11 mouse cellular contexts compared by ENCODE assay signal in the genomic region with DNA sequence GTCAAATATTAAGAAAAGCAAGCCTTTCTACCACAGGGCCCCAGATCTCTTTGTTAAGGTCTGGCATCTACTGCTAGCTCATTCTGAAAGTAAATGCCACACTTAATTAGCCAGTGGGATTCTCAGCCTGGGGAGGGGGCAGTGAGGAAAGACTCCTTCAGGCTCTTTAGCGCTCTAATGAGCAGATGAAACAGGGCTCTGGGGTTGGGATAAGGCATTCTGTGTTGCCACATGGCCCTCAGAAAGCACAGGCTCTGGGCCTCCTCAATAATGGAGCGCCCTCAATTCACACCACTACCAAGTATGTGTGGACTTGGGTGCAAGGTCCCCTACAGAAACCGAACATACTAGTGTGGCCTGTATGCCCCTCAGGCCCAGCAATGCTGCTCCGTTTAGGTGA. TPM values are rescaled to one million over a fixed set of nuclear protein-coding genes. Genes with fewer than 3 reads are reported as not detected.
A peak's percentile ranks its signal among the peaks of the same experiment; 100 is the strongest.
DNase-seq lines count a peak whose midpoint lies in the region; ATAC-seq and TF ChIP-seq lines count a peak whose summit lies in the region.
"Had no signal": no experiment of that assay in that cellular context is flagged by ENCODE, and none has a peak within 500 bp of the region (broad histone marks: within the 10 kb centered on the region; RNA-seq: fewer than 3 reads in every experiment).

No protein-coding gene starts in this region.

- intact Hi-C loops in heart, postnatal 10 days (cut with DNase I) = no loop called here

- no peak for ATAC-seq in heart, embryonic 11.5 days (replicated peaks; ENCODE audit: insufficient number of reproducible peaks, low FRiP score, low TSS enrichment)
- ATAC-seq in neural tube, embryonic 13.5 days (ENCODE audit: low read depth) = 0 out of 2 replicates have a peak, but pooled peaks have one; percentile 16

- H3K36me3 ChIP-seq in heart, embryonic 11.5 days (ENCODE audit: control insufficient read depth, insufficient read depth, low read length) = no peaks in the 10 kb centered on the region
- no peaks in the 10 kb centered on the region for H3K36me3 ChIP-seq in neural tube, embryonic 13.5 days

- DNase-seq in heart, postnatal 10 days = no peak
- peak; percentile 91 for DNase-seq in brain, embryonic 14.5 days (ENCODE audit: low read depth)
- DNase-seq in forelimb bud, embryonic 11.5 days (ENCODE audit: low read depth, low spot score) = peak; percentile 64
- no peak for DNase-seq in gastrocnemius, adult 8-10 months (ENCODE audit: low spot score in 2 of 2)
- DNase-seq in cerebellum, adult 11 months = no peak
- DNase-seq in right cerebral cortex, postnatal 14 days = no peak
- DNase-seq: kidney, postnatal 10 days; liver had no signal

- TF ChIP-seq CTCF in brain, embryonic 14.5 days (IDR thresholded peaks at IDR 0.05; ENCODE audit: borderline replicate concordance, extremely low read depth, insufficient read depth, insufficient read length) = no peak

- H3K27ac ChIP-seq in heart, embryonic 11.5 days (ENCODE audit: low read depth, low read length) = no peak overlapping the region
- H3K27ac ChIP-seq in neural tube, embryonic 13.5 days (replicated peaks) = peak overlapping the region; percentile 52
- H3K27ac ChIP-seq: macrophage had no signal

- H3K4me3 ChIP-seq in heart, embryonic 11.5 days (ENCODE audit: low read depth, low read length) = no peak overlapping the region
- no peak overlapping the region for H3K4me3 ChIP-seq in neural tube, embryonic 13.5 days

- no peaks in the 10 kb centered on the region for H3K9me3 ChIP-seq in heart, embryonic 11.5 days (replicated peaks; ENCODE audit: control insufficient read depth, low read length)
- H3K9me3 ChIP-seq in neural tube, embryonic 13.5 days = no peaks in the 10 kb centered on the region

- H3K9ac ChIP-seq in heart, embryonic 11.5 days (ENCODE audit: low read depth, low read length) = 0 out of 2 replicates have a peak overlapping the region, but pooled peaks have one; percentile 28
- no peak overlapping the region for H3K9ac ChIP-seq in neural tube, embryonic 13.5 days

- no peak overlapping the region for H3K4me2 ChIP-seq in heart, embryonic 11.5 days
- no peak overlapping the region for H3K4me2 ChIP-seq in neural tube, embryonic 13.5 days

- 71% methylated on average over 4 of the region's 4 CpGs for WGBS in heart, embryonic 11.5 days (ENCODE audit: insufficient replicate concordance)
- 54% methylated on average over 4 of the region's 4 CpGs for WGBS in neural tube, embryonic 13.5 days

- H3K4me1 ChIP-seq in heart, embryonic 11.5 days (ENCODE audit: control insufficient read depth, insufficient read depth, low read length) = peaks cover 25% of the 10 kb centered on the region
- peaks cover 63% of the 10 kb centered on the region for H3K4me1 ChIP-seq in neural tube, embryonic 13.5 days (replicated peaks)

- TF ChIP-seq POLR2A in brain, embryonic 14.5 days (IDR thresholded peaks at IDR 0.05; ENCODE audit: borderline replicate concordance, extremely low read depth, insufficient read depth, insufficient read length, poor library complexity, severe bottlenecking) = no peak

- no peaks in the 10 kb centered on the region for H3K27me3 ChIP-seq in heart, embryonic 11.5 days (ENCODE audit: control insufficient read depth, insufficient read depth, low read length)
- no peaks in the 10 kb centered on the region for H3K27me3 ChIP-seq in neural tube, embryonic 13.5 days

RNA-seq across cellular contexts. Expression of a gene that starts 13.9 kb away (rescaled TPM):
- polyA plus RNA-seq in heart, embryonic 11.5 days (2014; fragmentation: Nextera tagmentation; extraction: Ambion mirVana) = 21.6 and 24.8 TPM in 2 replicates
- total RNA-seq in heart, postnatal 10 days (2021) = 10 to 100 TPM; 15.7 to 17.4 TPM
- polyA plus RNA-seq in brain, embryonic 14.5 days (2012; rRNA removed) = 33.9 and 40.9 TPM in 2 replicates
- 36.4 and 38.7 TPM in 2 replicates for polyA plus RNA-seq in neural tube, embryonic 13.5 days (2015; fragmentation: Nextera tagmentation; extraction: Ambion mirVana)
- total RNA-seq in gastrocnemius, adult 8-10 months (2022) = 10 to 100 TPM; 41.5 to 47.7 (median 43.3) TPM

RNA-seq across cellular contexts. Expression of a gene that starts 21.7 kb away (rescaled TPM):
- polyA plus RNA-seq in heart, embryonic 11.5 days (2014; fragmentation: Nextera tagmentation; extraction: Ambion mirVana) = 108 and 110 TPM in 2 replicates
- 10 to 100 TPM; 43.4 to 51.7 TPM for total RNA-seq in heart, postnatal 10 days (2021)
- 32.5 and 36.8 TPM in 2 replicates for polyA plus RNA-seq in brain, embryonic 14.5 days (2012; rRNA removed)
- 103 and 124 TPM in 2 replicates for polyA plus RNA-seq in neural tube, embryonic 13.5 days (2015; fragmentation: Nextera tagmentation; extraction: Ambion mirVana)
- total RNA-seq in gastrocnemius, adult 8-10 months (2022) = 10 to 100 TPM; 31.6 to 45.2 (median 39.6) TPM

Comparison
In these comparisons a context has a peak if more than half of its experiments do, and no peak if none do; other contexts are left out.
1. DNase-seq: peak in brain, embryonic 14.5 days (single experiment) and forelimb bud, embryonic 11.5 days (single experiment); none in heart, postnatal 10 days (0 of 2), gastrocnemius, adult 8-10 months (0 of 2), cerebellum, adult 11 months (single experiment) and right cerebral cortex, postnatal 14 days (single experiment).